Mouse (Mus musculus) heart, postnatal 0 days (tissue): ENCODE data around the gene Foxn3. TPM values are rescaled to one million over a fixed set of nuclear protein-coding genes. Genes with fewer than 3 reads are reported as not detected.

ENCODE experiments used
- ATAC-seq: fragments of 200-750 bp; cut with Nextera tagmentation; 2 replicates; pipeline ENCODE4 v1.8.0; 2017; ENCODE audit warnings: low read depth, moderate number of reproducible peaks, moderate library complexity; ENCODE audit not compliant: insufficient read depth
- DNase-seq: peaks from one replicate; pipeline ENCODE4 v3.0.0-alpha.2; 2016; ENCODE audit warnings: low spot score
- H3K27ac ChIP-seq: fragments of 300-500 bp; sonication (generic); 2 replicates; pipeline ENCODE4 v1.5.1; 2014; ENCODE audit warnings: low read depth, mild to moderate bottlenecking
- H3K27me3 ChIP-seq: fragments of 300-500 bp; sonication (generic); 2 replicates; pipeline ENCODE4 v1.6.1; 2014; ENCODE audit warnings: low read length, mixed read lengths; ENCODE audit not compliant: control insufficient read depth, insufficient read depth
- H3K36me3 ChIP-seq: fragments of 300-500 bp; sonication (generic); replicated peaks from 2 replicates; pipeline ENCODE4 v1.6.1; 2014; ENCODE audit warnings: low read length, mixed read lengths; ENCODE audit not compliant: control insufficient read depth, insufficient read depth
- H3K4me1 ChIP-seq: fragments of 300-500 bp; sonication (generic); 2 replicates; pipeline ENCODE4 v1.6.1; 2014; ENCODE audit warnings: antibody characterized with exemption; ENCODE audit not compliant: control insufficient read depth, insufficient read depth
- H3K4me2 ChIP-seq: fragments of 300-500 bp; sonication (generic); 2 replicates; pipeline ENCODE4 v1.6.1; 2014; ENCODE audit warnings: low read depth, mild to moderate bottlenecking, low read length, moderate library complexity
- H3K4me3 ChIP-seq: fragments of 300-500 bp; sonication (generic); 2 replicates; pipeline ENCODE4 v1.5.1; 2014; ENCODE audit warnings: low read depth, low read length
- H3K9ac ChIP-seq: fragments of 300-500 bp; sonication (generic); replicated peaks from 2 replicates; pipeline ENCODE4 v1.6.1; 2014; ENCODE audit warnings: low read depth, low read length, mixed read lengths
- H3K9me3 ChIP-seq: fragments of 300-500 bp; sonication (generic); replicated peaks from 2 replicates; pipeline ENCODE4 v1.6.1; 2016; ENCODE audit warnings: low read length; ENCODE audit not compliant: control insufficient read depth
- CTCF ChIP-seq: IDR thresholded peaks from 2 replicates; pipeline ENCODE4 v1.5.1; 2016; ENCODE audit warnings: antibody characterized with exemption, control low read depth, low read depth
- EP300 ChIP-seq: IDR thresholded peaks from 2 replicates; pipeline ENCODE4 v1.6.1; 2016; ENCODE audit warnings: antibody characterized with exemption, low read depth
- WGBS: fragments of 180-500 bp; shearing (Covaris S2); extraction: QIAGEN DNeasy Blood & Tissue Kit; methylation state at CpG from one replicate; pipeline ENCODE4 v1.1.7; 2014; 5-methylcytosine and 5-hydroxymethylcytosine counted together
- polyA plus RNA-seq: library from polyadenylated mRNA; unstranded; fragments of >200 nt; fragmentation: Nextera tagmentation; extraction: Ambion mirVana; gene quantifications from 2 replicates; pipeline ENCODE4 v1.2.1, GENCODE M21; 2015
- total RNA-seq: library from RNA; depleted of rRNA; stranded (reverse); fragments of >200 nt; gene quantifications from 2 replicates; pipeline ENCODE4 v1.2.3, GENCODE M21; 2014; ENCODE audit warnings: low replicate concordance

Gene Foxn3
- total and polyA plus RNA-seq, 2 experiments from 2014 or later: 31.4 to 55.3 TPM

GRCm38 (mm10) chr12:99321633-99322431, 241.6 kb downstream of the Foxn3 start:
- Histone ChIP-seq H3K27me3 (no peaks in the 10 kb centered on the region), H3K4me1 (peaks cover 14% of the 10 kb centered on the region; the same call in 1 of the 2 replicates), H3K9me3 (no peaks in the 10 kb centered on the region), H3K4me2 (no peak overlapping the region), H3K4me3 (no peak overlapping the region), H3K27ac (no peak overlapping the region), H3K9ac (no peak overlapping the region), H3K36me3 (no peaks in the 10 kb centered on the region)
- TF ChIP-seq EP300 (no peak), CTCF (no peak)
- DNase-seq (no peak), ATAC-seq (no peak)
- WGBS: 77% methylated on average over 12 of the region's 12 CpGs

GRCm38 (mm10) chr12:99320966-99321496, 242.4 kb downstream of the Foxn3 start:
- no peaks in the 10 kb centered on the region for H3K9me3 ChIP-seq
- 89% methylated on average over 3 of the region's 3 CpGs for WGBS
- DNase-seq (no peak), ATAC-seq (no peak)
- peaks cover 8% of the 10 kb centered on the region; the same call in 1 of the 2 replicates for H3K4me1 ChIP-seq
- no peak for TF ChIP-seq EP300
- no peak for TF ChIP-seq CTCF
- no peak overlapping the region for H3K4me3 ChIP-seq
- H3K27me3 ChIP-seq: no peaks in the 10 kb centered on the region
- no peaks in the 10 kb centered on the region for H3K36me3 ChIP-seq
- no peak overlapping the region for H3K4me2 ChIP-seq
- no peak overlapping the region for H3K27ac ChIP-seq
- no peak overlapping the region for H3K9ac ChIP-seq

GRCm38 (mm10) chr12:99319896-99320295, 243.5 kb downstream of the Foxn3 start:
- Histone ChIP-seq H3K9me3 (no peaks in the 10 kb centered on the region), H3K27ac (no peak overlapping the region), H3K36me3 (no peaks in the 10 kb centered on the region), H3K4me2 (no peak overlapping the region), H3K4me1 (peaks cover 5% of the 10 kb centered on the region; the same call in 1 of the 2 replicates), H3K4me3 (no peak overlapping the region), H3K9ac (no peak overlapping the region), H3K27me3 (no peaks in the 10 kb centered on the region)
- TF ChIP-seq EP300: no peak
- WGBS: 71% methylated on average over 2 of the region's 2 CpGs
- DNase-seq (no peak), ATAC-seq (no peak)

- no peak for TF ChIP-seq CTCF
- no peak for TF ChIP-seq EP300
- WGBS: 75% methylated on average over 5 of the region's 5 CpGs
- Histone ChIP-seq H3K4me3 (no peak overlapping the region), H3K36me3 (no peaks in the 10 kb centered on the region), H3K27me3 (no peaks in the 10 kb centered on the region), H3K9me3 (no peaks in the 10 kb centered on the region), H3K4me2 (no peak overlapping the region), H3K27ac (no peak overlapping the region), H3K4me1 (peaks cover 5% of the 10 kb centered on the region; the same call in 1 of the 2 replicates), H3K9ac (no peak overlapping the region)
- DNase-seq (no peak), ATAC-seq (no peak)
Measured at GRCm38 (mm10) chr12:99319171-99319570, 244.2 kb downstream of the Foxn3 start.

GRCm38 (mm10) chr12:99315931-99316330, 247.5 kb downstream of the Foxn3 start:
- no peak for ATAC-seq
- Histone ChIP-seq H3K4me1 (no peaks in the 10 kb centered on the region; the same call in 1 of the 2 replicates), H3K9me3 (no peaks in the 10 kb centered on the region), H3K36me3 (no peaks in the 10 kb centered on the region), H3K4me2 (no peak overlapping the region), H3K4me3 (no peak overlapping the region), H3K27ac (no peak overlapping the region), H3K9ac (no peak overlapping the region), H3K27me3 (no peaks in the 10 kb centered on the region)
- 87% methylated on average over 6 of the region's 6 CpGs for WGBS
- TF ChIP-seq CTCF (no peak), EP300 (no peak)
- no peak for DNase-seq

- WGBS: 57% methylated on average over 5 of the region's 5 CpGs
- H3K27ac ChIP-seq: no peak overlapping the region
Measured at GRCm38 (mm10) chr12:99314817-99315216, 248.6 kb downstream of the Foxn3 start.

More at GRCm38 (mm10) chr12:99314817-99315216, 248.6 kb downstream of the Foxn3 start:
- Histone ChIP-seq H3K4me2 (no peak overlapping the region), H3K36me3 (no peaks in the 10 kb centered on the region), H3K4me1 (no peaks in the 10 kb centered on the region; the same call in 1 of the 2 replicates), H3K27me3 (no peaks in the 10 kb centered on the region), H3K9me3 (no peaks in the 10 kb centered on the region), H3K4me3 (no peak overlapping the region), H3K9ac (no peak overlapping the region)
- DNase-seq (no peak), ATAC-seq (no peak)
- TF ChIP-seq EP300 (no peak), CTCF (no peak)
